Mouse (Mus musculus): ENCODE measurements around the gene Wfikkn2. TPM values are rescaled to one million over a fixed set of nuclear protein-coding genes. Genes with fewer than 3 reads are reported as not detected.

Wfikkn2 gene
- 0.12 and 0.20 TPM in 2 replicates for polyA plus RNA-seq (2012; rRNA removed)

GRCm38 (mm10) chr11:94245955-94246788 is at the start of gene Wfikkn2:
Wfikkn2 (minus strand) TSS chr11:94246005.

GRCm38 (mm10) chr11:94281199-94282181 is 35.7 kb upstream of the Wfikkn2 start, which contains the start of gene Gm21885:
Gm21885 (plus strand) TSS chr11:94281873.

GRCm38 (mm10) chr11:94211124-94211603 is 34.6 kb downstream of the Wfikkn2 start, which contains the start of gene Tob1:
Tob1 (plus strand) TSS chr11:94211454.

Other genes starting within 250 kb of the Wfikkn2 start
- gene Spag9, start 249.9 kb downstream of the Wfikkn2 start, polyA plus RNA-seq (2012; rRNA removed), result 6.7 and 8.1 TPM in 2 replicates
- 8.1 and 8.2 TPM in 2 replicates for gene Tob1, start 34.6 kb downstream of the Wfikkn2 start, polyA plus RNA-seq (2012; rRNA removed)
- gene Gm21885, start 35.9 kb upstream of the Wfikkn2 start, polyA plus RNA-seq (2012; rRNA removed), result not detected in 2 replicates
- gene Luc7l3, start 76.0 kb upstream of the Wfikkn2 start, polyA plus RNA-seq (2012; rRNA removed), result 48.2 and 48.8 TPM in 2 replicates
- 10.9 and 13.3 TPM in 2 replicates for gene Ankrd40, start 82.0 kb upstream of the Wfikkn2 start, polyA plus RNA-seq (2012; rRNA removed)
- gene Abcc3, start 147.0 kb upstream of the Wfikkn2 start, polyA plus RNA-seq (2012; rRNA removed), result 3.3 and 3.4 TPM in 2 replicates
- gene Cacna1g, start 228.2 kb upstream of the Wfikkn2 start, polyA plus RNA-seq (2012; rRNA removed), result 6.3 and 7.3 TPM in 2 replicates
- not detected in 2 replicates for gene Spata20, start 240.2 kb upstream of the Wfikkn2 start, polyA plus RNA-seq (2012; rRNA removed)

Data from liver, embryonic 14 days (tissue).